Comparison of ENCODE assay signal across 8 mouse cellular contexts in the genomic region with DNA sequence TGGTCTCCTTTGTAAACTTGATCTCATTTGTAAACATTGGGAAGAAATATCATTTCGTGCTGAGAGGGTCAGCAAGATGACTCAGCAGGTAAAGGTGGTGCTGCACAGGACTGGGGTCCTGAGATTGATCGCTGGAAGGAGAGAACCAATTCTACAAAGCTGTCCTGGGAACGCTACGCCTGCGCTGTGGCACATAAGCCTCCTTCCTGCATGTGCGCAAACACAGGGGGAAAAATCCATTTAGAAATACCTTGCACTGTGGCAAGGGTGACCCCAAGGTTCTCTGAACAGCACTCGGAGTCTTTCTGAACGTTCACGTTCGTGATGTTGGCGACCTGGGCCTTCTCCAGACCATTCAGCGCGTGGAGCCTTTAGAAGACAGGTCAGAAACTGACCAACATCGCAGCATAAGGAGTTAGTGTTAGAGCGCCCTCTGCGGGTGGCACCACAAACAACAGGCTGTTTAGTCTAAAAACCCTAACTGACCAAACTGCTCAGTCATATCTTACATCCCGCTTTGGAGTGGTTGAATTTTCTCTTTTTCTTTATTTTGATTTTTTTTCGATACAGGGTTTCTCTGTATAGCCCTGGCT. TPM values are rescaled to one million over a fixed set of nuclear protein-coding genes. Genes with fewer than 3 reads are reported as not detected.
DNase-seq lines count a peak whose midpoint lies in the region; ATAC-seq and TF ChIP-seq lines count a peak whose summit lies in the region.

No protein-coding gene starts in this region.

- H3K9ac ChIP-seq in forebrain, embryonic 12.5 days = no peak overlapping the region
- H3K9ac ChIP-seq in liver, embryonic 15.5 days = no peak overlapping the region

- WGBS in forebrain, embryonic 12.5 days = 29% methylated on average over 18 of the region's 18 CpGs
- WGBS in liver, embryonic 15.5 days (ENCODE audit: insufficient replicate concordance) = 25% methylated on average over 18 of the region's 18 CpGs

- no peaks in the 10 kb centered on the region for H3K9me3 ChIP-seq in E14TG2a.4 (ENCODE audit: low read length)
- no peaks in the 10 kb centered on the region for H3K9me3 ChIP-seq in forebrain, embryonic 12.5 days
- no peaks in the 10 kb centered on the region for H3K9me3 ChIP-seq in liver, embryonic 15.5 days (replicated peaks)

- intact Hi-C loops in heart, postnatal 10 days (cut with DNase I) = loop anchor here (1.0 to 2.0 kb wide), 2 partner anchors 39 to 107 kb away; a partner anchor contains a TSS

- no peak overlapping the region for H3K27ac ChIP-seq in forebrain, embryonic 12.5 days
- no peak overlapping the region for H3K27ac ChIP-seq in liver, embryonic 15.5 days (replicated peaks)
- H3K27ac ChIP-seq in testis, adult 2 months (ENCODE audit: control insufficient read depth, insufficient read depth, low read depth, low read length) = no peak overlapping the region

- peak; percentile 49; the same call in 1 of the 2 replicates for ATAC-seq in forebrain, embryonic 12.5 days (ENCODE audit: low FRiP score)
- peak; percentile 40 for ATAC-seq in liver, embryonic 15.5 days (ENCODE audit: insufficient read depth)
- peak; percentile 90 for ATAC-seq in neutrophil, adult 5-6 weeks (ENCODE audit: extremely low read depth, insufficient number of reproducible peaks, low FRiP score, poor library complexity, severe bottlenecking)

- H3K27me3 ChIP-seq in E14TG2a.4 (ENCODE audit: insufficient read depth, low read length) = no peaks in the 10 kb centered on the region
- no peaks in the 10 kb centered on the region for H3K27me3 ChIP-seq in forebrain, embryonic 12.5 days
- H3K27me3 ChIP-seq in liver, embryonic 15.5 days = no peaks in the 10 kb centered on the region
- H3K27me3 ChIP-seq in testis, adult 2 months (ENCODE audit: control insufficient read depth, insufficient read depth, low read length) = no peaks in the 10 kb centered on the region

- peaks cover 14% of the 10 kb centered on the region for H3K4me1 ChIP-seq in E14TG2a.4 (replicated peaks; ENCODE audit: low read depth, low read length)
- H3K4me1 ChIP-seq in forebrain, embryonic 12.5 days = peaks cover 1% of the 10 kb centered on the region
- peaks cover 9% of the 10 kb centered on the region for H3K4me1 ChIP-seq in liver, embryonic 15.5 days (replicated peaks)
- peaks cover 4% of the 10 kb centered on the region for H3K4me1 ChIP-seq in testis, adult 2 months (ENCODE audit: control insufficient read depth, insufficient read depth, low read length)

- peak; percentile 86 for TF ChIP-seq CTCF in E14TG2a.4 (conservative IDR thresholded peaks at IDR 0.05; ENCODE audit: low read length)
- TF ChIP-seq CTCF in testis, adult 2 months (IDR thresholded peaks at IDR 0.05; ENCODE audit: control insufficient read depth, insufficient read depth, insufficient replicate concordance, low read depth, low read length) = peak; percentile 83; the same call in 1 of the 2 replicates

- peak; percentile 69 for DNase-seq in c-Kit-positive CD71-positive TER-119-positive erythroid progenitor cells, embryonic 14.5 days (ENCODE audit: low spot score)
- peak; percentile 87 to 93 for DNase-seq in heart, postnatal 10 days
- peak; percentile 87 to 95 for DNase-seq in kidney, postnatal 36 days

- H3K4me3 ChIP-seq in E14TG2a.4 (replicated peaks; ENCODE audit: low read length) = 0 out of 2 replicates have a peak overlapping the region, but pooled peaks have one; percentile 5
- no peak overlapping the region for H3K4me3 ChIP-seq in forebrain, embryonic 12.5 days (replicated peaks)
- H3K4me3 ChIP-seq in liver, embryonic 15.5 days (replicated peaks) = no peak overlapping the region
- peak overlapping the region; percentile 25 for H3K4me3 ChIP-seq in testis, adult 2 months (ENCODE audit: control insufficient read depth, low read depth, low read length)

- no peak overlapping the region for H3K4me2 ChIP-seq in forebrain, embryonic 12.5 days
- H3K4me2 ChIP-seq in liver, embryonic 15.5 days = no peak overlapping the region

- H3K36me3 ChIP-seq in E14TG2a.4 (ENCODE audit: insufficient read depth, low read length) = no peaks in the 10 kb centered on the region
- H3K36me3 ChIP-seq in forebrain, embryonic 12.5 days (replicated peaks) = no peaks in the 10 kb centered on the region
- H3K36me3 ChIP-seq in liver, embryonic 15.5 days (replicated peaks) = no peaks in the 10 kb centered on the region
- no peaks in the 10 kb centered on the region for H3K36me3 ChIP-seq in testis, adult 2 months (ENCODE audit: control insufficient read depth, insufficient read depth, low read length)

- no peak for TF ChIP-seq POLR2A in testis, adult 2 months (IDR thresholded peaks at IDR 0.05; ENCODE audit: control insufficient read depth, low read depth, low read length)

RNA-seq across cellular contexts. Expression of a gene that starts 40.0 kb away (rescaled TPM):
- 6.6 and 7.3 TPM in 2 replicates for polyA plus RNA-seq in forebrain, embryonic 12.5 days (2016; fragmentation: Nextera tagmentation; extraction: Ambion mirVana)
- total RNA-seq in heart, postnatal 10 days (2021) = 100 to 1,000 TPM in 1 of 2 experiments, 10 to 100 TPM in 1; 98.8 to 116 TPM
- 11.3 and 11.9 TPM in 2 replicates for polyA plus RNA-seq in liver, embryonic 15.5 days (2015; fragmentation: Nextera tagmentation; extraction: Ambion mirVana)
- total RNA-seq in neutrophil, adult 5-6 weeks (2017) = 173 and 189 TPM in 2 replicates
- polyA plus RNA-seq in testis, adult 2 months (2012; rRNA removed) = 2.0 and 2.1 TPM in 2 replicates

Comparison
In these comparisons a context has a peak if more than half of its experiments do, and no peak if none do; other contexts are left out.
1. H3K4me3 ChIP-seq: peak in E14TG2a.4 (single experiment) and testis, adult 2 months (single experiment); none in forebrain, embryonic 12.5 days (single experiment) and liver, embryonic 15.5 days (single experiment).
2. ATAC-seq: peak in every context shown above with its lines; median percentile 90 in neutrophil, adult 5-6 weeks; 49 in forebrain, embryonic 12.5 days; 40 in liver, embryonic 15.5 days.
3. Peak in every context shown above with its lines, with median percentiles within 50 percentile points of each other: DNase-seq.